Mouse (Mus musculus) kidney, adult 11 months (tissue): Measurements from ENCODE around the gene Ccdc134.

Experiments used
- DNase-seq: peaks from one replicate; pipeline ENCODE4 v3.0.0; 2022

Gene Ccdc134

DNA sequence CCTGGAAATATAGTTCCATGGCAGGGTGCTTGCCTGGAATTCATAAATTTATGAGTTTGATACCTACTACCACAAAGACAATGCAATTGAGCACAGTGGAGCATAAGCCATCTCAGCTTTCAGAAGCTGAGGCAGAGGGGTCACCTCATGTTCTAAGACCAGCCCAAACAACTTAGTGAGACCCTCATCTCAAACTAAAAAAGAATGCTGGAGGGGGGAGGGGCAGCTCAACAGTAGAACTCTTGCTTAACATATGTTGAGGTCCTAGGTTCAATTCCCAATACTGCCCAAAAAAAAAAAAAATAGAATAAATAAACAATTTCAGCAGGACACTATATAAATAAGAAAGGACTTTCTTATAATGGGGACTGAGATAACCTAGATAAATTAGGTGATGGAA is 22.3 kb downstream of the Ccdc134 start:
- no peak for DNase-seq

DNA sequence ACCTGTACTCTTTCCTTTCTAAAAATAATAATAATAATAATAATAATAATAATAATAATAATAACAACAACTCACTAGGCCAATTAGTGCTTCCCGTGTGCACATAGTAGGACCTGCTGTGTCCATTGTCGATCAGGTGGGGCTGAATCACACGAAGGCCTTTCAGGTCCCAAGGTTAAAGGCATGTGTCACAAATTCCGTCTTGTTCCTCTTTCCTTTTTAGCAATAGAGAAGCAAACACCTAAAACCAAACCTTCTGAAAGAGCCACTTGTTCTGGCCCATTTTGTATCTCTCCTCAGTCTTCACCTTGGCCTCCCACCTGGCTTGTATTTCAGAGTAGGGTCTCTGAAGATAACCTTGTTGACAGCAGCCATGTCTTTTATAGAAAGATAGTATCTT is 23.5 kb downstream of the Ccdc134 start:
- no peak for DNase-seq

DNA sequence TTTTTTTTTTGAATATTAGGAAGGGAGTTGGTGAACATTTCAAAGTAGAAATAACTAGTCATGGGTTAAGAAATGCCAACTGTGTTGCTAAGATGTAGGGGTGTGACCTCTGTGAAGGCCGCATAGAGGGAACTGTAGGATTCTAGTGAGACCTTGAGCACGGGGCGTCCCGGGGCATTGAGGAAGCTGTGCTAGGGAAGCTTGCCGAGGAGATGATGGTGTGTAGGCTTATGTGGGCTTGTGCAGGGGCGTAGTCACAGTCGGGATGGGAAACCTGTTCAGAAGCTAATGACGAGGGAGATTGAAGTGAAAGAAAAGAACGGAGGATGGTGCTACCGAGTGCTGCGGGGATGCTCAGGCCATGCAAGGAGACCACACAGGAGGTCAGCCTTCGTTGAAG is 24.3 kb downstream of the Ccdc134 start:
- DNase-seq = no peak

DNA sequence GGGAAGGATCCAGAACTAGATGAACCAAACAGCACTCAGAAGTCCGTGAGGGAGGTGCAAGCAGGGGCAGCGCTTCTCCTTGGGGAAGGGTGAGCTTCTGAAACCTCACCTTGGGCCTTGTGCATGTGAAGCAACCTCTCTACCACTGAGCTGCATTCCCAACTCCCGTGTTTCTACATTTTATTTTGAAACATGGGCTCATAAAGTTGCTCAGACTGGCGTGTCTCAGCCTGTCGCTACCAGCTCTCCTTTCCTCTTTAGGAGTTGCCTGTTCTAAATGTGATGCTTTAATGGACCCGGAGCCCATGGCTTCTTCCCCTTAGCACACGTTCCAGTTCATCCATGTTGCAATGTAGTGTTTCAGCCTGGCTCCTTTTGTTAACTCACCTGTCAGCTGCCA is 24.7 kb downstream of the Ccdc134 start:
- no peak for DNase-seq

DNA sequence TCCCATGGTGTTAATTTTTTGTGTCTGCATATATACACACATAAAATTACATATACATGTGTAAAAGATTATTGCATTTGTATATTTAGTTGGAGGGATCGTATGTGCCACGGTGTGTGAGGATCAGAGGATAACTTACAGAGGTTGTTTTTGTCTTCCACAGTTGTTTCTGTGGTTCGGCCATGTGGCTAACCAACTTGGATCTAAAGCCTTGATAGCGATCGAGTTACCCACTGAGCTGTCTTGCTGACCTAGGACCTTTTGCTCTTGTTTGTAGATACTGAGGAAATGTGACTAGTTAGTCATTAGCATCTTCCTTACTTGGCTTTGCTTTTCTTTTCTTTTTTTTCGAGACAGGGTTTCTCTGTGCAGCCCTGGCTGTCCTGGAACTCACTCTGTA is 28.6 kb downstream of the Ccdc134 start:
- DNase-seq = no peak

DNA sequence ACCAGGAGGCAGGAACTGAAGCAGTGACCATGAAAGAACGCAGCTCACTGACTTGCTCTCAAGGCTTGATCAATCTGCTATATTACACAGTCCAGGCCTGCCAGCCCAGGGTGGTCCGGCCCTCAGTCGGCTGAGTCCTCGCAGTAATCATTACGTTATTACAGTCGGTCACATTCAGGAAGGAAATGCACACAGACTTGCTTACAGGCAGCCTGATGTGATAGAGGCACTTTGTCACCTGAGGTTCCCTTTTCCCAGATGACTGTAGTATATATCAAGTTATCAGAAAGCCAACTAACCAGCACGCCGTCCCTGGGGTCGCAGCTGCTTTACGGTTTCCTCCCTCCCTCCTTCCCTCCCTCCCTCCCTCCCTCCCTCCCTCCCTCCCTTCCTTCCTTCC is 29.2 kb downstream of the Ccdc134 start:
- DNase-seq = no peak

DNA sequence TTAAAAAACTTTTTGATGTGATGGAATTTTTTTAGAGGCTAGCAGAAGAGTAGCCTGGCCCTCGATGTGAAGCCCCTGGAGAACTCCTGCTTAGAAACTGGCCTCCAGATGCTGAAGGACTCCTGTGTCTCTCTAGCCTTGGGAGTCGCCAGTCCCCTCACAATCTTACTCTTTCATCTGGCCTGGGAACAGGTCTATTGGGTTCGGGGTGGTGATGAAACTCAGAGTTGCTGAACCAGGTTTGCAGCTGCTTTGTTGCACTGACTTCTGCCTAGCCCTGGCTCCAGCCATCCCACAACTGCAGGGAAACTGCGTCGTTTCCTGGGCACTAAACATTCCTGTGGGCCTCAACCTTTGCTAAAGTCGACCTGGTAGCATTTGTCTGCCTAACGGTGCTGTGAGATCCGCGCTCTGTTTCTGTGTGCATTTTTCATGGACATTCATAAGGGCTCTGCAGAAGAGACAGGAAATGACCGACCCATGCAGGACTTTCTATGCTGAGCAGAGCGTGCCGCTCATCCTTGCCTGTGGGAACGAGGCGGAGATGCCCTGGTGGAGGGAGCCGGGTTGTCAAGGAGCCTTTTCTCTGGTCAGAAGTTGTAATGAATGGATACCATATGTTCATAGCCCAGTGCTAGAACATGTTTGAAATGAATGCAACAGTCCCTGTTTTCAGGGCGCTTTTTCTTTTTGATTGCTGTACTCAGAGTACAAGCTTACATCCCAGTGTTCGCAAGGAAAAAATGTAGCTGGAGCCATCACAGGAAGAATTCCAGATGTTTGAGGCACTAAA is 30.7 kb downstream of the Ccdc134 start:
- DNase-seq = no peak

DNA sequence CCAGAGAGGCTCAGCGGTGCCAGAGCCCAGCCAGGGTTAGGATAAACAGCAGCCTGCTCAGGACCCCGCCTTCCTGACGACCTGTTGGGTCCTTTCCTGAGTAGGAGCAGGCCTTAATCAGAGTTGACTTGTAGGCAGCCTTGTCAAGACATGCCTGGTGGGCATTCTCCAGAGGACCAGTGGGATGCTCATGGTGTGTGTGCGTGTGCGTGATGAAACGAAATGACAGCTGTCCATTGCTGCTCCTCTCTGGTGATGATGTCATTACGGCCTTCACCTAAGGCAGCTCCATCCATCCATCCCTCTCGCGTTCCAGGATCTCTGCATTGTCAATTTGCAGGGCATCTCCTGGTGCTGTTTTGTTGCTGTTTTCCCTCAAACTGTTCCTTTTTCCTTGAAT is 31.7 kb downstream of the Ccdc134 start:
- no peak for DNase-seq

DNA sequence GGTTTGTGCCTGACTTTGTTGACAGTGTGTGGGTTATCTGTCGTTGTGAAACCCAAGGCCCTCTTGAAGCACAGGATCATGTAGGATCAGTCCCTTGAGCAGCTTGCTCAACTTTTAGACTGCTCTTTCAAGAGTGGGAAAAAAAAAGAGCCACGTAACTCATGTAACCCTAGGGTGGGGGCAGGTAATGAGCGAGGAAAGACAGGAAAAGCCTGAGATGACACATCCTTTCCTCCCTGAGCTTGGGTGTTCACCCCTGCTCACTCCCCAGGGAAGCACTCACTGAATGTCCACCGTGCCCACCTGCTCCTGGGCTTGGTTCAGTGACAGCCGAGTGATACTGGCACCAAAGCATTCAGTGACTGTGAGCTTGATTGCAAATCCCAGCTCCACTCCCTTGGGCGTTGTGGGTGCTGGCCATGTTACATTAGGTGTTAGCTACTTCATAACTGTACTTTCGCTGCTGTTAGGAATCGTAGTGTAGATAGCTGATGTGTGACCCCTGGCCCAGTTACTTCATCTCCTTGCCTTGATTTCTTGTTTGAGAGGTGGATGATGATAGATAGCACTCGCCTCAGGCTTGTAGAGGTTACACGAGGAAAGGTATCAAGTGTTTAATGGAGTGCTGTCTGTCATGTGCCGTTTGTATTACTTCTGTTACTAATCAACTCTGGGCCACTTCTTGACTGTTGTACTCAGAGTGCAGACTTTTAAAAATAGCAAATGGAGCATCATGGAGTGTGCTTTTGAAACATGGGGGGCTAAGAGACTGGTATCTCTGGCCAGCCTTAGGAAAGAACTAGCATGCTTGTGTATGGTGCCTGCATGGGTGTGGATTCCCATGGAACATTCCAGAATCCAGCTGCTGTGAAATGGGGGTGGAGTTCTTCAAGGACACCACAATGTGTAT is 33.3 kb downstream of the Ccdc134 start:
- DNase-seq = no peak

DNA sequence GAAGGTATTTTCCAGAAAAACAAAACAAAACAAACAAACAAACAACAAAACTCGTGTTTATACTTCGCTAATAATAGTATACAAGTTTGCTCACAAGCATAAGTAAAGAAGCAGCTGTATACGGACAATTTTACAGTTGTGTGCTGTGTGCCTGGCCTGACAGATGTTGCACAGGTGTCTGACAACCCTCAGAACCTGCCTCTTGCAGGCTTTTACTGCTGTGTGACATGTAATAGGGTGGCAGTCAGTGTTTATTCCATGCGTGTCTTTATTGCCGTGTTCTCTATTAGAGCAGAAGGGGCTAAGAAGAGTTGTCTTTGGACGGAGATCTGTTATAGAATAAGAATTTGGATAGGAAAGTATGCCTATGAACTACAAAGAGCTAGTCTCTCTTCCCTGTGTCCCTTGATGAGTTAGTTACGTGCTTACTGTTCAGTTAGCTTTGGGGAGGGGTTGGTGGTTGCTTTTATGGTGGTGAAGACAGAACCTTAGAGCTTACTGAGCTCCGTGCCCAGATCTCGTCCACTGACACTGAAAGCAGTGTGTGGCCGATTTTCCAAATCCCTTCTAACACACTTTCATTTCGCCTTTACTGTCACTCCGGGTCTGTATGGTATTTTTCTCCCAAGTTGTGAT is 34.4 kb downstream of the Ccdc134 start:
- DNase-seq = no peak

DNA sequence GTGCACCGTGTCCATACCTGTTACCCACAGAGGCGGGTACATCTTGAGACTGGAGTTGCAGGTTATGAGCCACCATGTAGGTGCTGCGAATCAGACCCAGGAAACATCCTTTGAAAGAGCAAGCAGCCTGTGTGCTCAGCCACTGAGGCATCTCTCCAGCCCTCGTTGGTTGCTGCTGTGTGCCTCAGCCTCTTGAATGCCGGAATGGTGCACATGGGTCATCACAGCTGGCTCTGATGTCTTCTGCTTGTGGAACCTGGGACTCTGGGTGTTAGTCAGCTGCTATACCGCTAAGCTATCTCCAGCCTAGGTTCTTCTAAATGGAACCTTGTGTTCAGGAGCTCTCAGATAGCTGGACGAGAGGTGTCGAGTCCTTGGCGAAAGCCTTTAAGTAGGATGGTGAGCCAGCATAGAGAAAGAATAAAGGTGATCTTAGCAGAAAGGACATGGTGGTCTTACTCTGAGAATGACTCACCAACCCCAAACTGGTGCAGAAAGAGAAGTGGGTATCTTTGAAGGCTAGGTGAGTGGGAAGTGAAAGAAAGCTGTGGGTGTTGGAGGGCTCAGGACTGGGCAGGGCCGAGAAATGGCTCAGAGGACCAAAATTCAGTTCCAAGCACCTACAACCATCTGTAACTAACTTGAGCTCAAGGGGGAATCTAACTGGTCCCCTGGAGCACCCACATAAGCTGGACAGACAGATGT is 35.8 kb downstream of the Ccdc134 start:
- DNase-seq = no peak

DNA sequence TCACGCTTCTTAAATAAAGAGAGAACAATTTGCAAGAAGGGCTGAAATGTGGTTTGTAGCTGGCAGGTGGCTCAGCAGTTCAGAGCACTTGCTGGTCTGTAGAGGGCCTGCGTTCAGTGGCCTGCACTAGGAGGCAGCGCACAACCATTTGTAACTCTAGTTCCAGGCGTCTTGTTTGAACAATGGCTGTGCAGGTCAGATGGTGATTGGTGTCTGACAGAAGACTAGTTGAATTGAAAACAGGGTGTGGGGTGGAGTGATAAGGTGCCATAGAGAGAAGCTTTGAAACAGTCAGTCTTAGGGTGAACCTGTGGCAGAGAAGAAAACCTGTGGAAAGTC is 36.3 kb downstream of the Ccdc134 start:
- no peak for DNase-seq

DNA sequence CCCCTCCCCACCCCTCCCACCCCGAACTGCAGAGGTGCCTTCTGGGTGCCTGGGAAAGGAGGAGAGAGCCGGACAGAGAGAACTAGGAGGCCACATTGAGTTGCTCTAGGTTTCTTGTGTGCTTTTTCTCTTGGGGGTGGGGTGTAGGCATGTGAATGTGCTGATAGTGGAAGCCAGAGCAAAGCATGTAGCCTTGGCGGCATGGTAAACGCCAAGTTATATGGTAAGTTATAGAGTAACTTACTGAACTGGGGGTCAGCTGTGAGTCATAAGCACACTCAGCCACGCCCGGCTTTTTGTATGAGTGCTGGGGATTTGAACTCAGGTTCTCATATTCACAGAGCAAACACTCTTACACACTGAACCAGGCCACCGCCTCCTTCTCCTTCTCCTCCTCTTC is 36.8 kb downstream of the Ccdc134 start:
- no peak for DNase-seq

DNA sequence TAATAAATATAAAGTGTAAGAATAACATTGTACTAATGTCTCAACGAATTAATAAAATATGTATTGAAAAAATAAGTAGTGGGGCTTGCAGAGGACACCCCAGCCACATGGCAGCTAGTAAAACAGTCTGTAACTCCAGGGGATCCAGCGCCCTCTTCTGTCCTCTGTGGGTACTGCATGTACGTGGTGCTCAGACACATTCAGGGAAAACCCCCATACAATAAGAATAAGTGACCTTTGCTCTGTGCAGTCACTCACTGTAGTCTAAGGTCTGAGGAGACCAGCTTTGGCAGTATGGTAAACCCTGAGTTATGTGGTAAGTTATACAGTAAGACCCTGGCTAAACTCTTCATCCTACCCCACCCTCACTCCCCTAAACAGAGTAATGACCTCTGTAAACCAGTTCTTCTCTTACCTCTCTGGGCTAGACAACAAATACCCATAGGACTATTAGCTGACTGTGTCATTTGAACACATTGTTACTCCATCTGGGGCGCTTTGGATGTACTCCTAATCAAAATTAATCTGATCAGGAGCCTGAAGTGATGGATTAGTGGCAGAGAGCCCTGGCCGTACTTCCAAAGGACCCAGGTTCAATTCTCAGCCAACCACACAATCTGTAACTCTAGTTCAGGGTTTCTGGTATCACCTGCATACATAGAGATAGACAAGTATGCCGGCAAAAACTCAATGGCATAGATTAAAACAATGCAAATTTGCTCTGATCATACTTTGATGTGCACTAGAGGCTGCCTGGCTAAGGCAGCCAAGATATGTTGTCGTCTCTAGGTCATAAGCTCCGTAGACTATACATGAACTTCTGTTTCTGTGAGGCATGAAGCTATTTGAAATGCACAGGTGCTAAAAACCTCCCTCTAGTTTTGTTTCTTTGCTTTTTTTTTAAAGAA is 37.9 kb downstream of the Ccdc134 start:
- peak; percentile 73 for DNase-seq

DNA sequence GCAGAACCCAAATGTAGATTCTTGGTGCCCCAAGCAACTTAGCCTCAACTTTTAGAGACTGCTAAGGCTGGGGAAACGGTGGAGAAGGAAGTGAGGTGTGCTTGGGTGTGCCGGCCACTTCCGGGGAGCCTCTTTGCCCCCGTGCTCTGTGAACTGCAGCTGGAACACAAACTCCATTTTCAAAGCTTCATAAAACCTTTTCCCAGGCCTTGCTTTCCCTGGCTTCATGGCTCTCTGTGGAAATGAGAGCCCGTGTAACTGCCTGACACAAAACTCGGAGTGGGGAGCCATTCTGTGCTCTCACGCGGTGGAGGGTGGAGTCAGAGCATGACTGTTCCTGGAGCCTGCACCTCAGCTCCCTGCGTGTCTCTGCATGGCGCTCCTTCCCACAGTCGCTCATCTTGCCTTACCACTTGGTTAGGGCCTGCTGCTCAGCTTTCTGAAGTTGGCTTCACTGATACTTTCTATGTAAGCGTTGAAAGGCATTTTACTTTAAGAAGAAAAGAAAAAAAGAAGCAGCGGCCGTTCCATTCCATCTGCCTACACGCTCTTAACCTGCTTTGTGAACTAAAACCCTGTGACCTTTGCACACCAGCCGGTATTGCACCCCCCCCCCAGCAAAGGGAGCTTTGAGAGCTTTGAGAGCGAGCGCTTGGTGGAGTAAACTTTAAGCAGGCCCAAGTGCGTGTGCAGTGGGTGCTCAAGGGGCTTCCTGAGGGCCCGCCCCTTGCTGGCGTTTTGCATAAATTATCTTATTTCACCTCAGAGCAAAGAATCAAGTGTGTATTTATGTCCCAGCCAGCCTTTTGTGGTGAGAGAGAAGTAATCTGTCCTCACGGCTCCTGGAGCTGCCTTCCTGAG is 38.7 kb downstream of the Ccdc134 start:
- peak; percentile 39 for DNase-seq

DNA sequence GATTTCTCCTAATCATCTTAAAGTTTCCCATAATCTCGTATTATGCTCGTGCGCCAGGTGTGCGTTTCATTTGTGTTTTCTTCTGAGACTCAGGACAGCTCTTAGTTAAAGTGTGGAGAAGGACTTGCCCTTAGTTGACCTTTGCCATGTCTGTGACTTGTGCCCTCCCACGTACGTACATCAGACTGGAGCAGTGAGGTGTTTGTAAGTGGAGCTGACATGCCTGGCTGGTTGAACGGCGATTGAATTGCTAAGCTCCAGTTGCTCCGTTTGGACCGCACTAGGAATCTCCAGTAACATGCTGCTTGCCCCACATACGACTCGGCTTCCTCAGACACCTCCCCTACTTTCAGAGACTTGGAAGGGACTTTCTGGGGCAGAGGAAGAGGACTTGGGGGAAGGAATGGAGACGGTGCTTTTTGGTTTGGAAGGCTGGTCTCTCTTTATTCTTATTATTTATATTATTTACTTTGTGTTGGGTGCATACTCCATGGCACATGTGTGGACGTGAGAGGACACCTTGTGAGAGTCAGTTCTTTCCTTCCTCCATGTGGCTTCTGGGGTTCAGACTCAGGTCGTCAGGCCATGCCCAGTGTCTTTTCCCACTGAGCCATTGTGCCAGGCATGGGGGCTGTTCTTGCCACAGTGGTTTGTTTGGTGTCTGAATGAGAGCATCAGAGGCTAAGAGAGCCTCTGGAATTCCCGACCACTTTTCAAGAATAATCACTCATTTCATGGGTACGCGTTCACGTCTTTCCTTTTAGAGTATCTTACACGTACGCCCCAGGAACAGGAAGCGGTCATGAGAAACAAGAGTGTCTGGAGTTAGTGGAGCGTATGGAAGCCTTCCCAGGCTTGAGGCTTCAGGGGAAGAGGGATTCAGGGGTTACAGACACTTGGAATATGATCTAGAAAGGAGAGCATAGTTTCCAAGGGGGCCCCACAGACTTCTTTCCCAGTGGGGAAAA is 39.8 kb downstream of the Ccdc134 start:
- DNase-seq = peak; percentile 77

DNA sequence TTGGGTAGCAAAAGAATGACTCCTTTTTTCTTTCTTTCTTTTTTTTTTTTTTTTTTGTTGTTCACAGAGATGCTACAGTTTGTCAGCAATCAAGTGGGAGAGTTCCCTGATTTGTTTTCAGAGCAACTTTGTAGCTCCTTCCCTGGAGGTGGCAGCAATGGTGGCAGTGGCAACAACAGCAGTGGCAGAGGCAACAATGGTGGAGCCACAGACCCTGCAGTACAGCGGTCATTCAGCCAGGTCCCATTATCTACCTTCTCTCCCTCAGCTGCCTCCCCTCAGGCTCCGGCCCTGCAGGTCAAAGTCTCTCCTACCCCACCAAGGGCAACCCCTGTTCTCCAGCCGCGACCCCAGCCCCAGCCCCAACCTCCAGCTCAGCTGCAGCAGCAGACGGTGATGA is 41.9 kb downstream of the Ccdc134 start:
- DNase-seq = no peak

DNA sequence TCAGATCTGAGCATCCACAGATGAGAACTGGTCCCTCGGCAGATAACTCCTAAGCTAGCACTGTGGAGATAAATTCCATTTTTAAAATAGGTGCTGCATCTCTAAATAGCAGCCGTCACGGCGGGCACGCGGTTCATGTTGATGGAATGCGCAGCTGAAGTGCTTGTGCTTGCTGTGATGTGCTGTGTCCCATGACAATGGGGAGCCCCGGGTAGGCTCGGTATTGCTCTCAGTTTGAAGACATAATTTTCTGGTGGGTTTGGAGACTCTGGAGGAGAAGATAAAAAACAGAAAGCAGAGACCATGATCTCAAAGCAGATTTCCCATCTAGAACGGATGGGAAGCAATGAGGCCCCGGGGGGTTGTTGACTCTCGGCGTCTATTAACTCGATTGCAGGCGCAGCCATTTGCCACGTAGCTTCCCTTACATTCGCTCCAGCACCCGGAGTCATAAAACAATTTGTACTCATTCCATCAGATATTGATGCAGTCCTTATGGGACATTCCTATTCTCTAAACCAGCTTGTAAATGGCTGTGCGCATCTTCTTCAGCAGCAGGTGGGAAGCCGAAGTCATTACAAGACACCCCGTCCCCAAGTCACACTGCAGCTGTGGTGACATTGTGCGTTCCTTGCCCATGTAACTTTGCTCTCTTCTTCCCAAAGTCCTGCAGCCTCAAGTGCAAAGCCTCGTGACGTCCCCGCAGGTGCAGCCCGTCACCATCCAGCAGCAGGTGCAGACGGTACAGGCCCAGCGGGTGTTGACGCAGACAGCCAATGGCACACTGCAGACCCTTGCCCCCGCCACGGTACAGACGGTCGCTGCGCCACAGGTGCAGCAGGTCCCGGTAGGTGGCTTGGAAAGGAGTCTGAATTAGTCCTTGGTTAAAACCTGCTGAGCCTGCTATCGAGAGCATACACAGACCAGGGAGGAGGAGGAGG is 43.0 kb downstream of the Ccdc134 start:
- no peak for DNase-seq

DNA sequence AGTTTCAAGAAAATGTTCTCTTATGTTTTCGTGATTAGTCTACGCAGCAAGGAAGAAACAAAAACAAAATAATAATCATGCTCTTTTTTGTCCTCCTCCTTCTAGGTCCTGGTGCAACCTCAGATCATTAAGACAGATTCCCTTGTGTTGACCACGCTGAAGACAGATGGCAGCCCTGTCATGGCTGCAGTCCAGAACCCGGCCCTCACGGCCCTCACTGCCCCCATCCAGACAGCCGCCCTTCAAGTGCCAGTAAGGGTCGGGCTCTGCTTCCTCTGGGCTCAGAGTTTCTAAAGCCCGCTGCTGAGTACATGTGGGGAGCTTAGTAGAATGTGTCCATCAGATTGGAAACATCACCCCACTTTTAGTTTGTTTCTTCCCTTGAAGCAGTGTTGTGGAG is 44.9 kb downstream of the Ccdc134 start:
- no peak for DNase-seq
